Mouse (Mus musculus) embryonic facial prominence, embryonic 10.5 days (tissue): Measurements from ENCODE around the gene Il9r. TPM values are rescaled to one million over a fixed set of nuclear protein-coding genes. Genes with fewer than 3 reads are reported as not detected.
A peak's percentile ranks its signal among the peaks of the same experiment; 100 is the strongest.

Experiments
- DNase-seq: peaks from one replicate; pipeline ENCODE4 v3.0.0-alpha.2; 2017; ENCODE audit warnings: low spot score
- H3K27ac ChIP-seq: fragments of 300-500 bp; sonication (generic); replicated peaks from 2 replicates; pipeline ENCODE4 v1.5.1; 2016; ENCODE audit warnings: mild to moderate bottlenecking
- H3K27me3 ChIP-seq: fragments of 300-500 bp; sonication (generic); replicated peaks from 2 replicates; pipeline ENCODE4 v1.6.1; 2016; ENCODE audit warnings: low read depth, mild to moderate bottlenecking; ENCODE audit not compliant: poor library complexity, severe bottlenecking
- H3K36me3 ChIP-seq: fragments of 300-500 bp; sonication (generic); replicated peaks from 2 replicates; pipeline ENCODE4 v1.6.1; 2016; ENCODE audit warnings: mild to moderate bottlenecking, moderate library complexity
- H3K4me1 ChIP-seq: fragments of 300-500 bp; sonication (generic); 2 replicates; pipeline ENCODE4 v1.6.1; 2016
- H3K4me3 ChIP-seq: fragments of 300-500 bp; sonication (generic); 2 replicates; pipeline ENCODE4 v1.5.1; 2016; ENCODE audit warnings: mild to moderate bottlenecking, moderate library complexity
- H3K9me3 ChIP-seq: fragments of 300-500 bp; sonication (generic); 2 replicates; pipeline ENCODE4 v1.6.1; 2016; ENCODE audit warnings: mild to moderate bottlenecking
- WGBS: fragments of 180-500 bp; shearing (Covaris S2); methylation state at CpG from one replicate; pipeline ENCODE4 v1.1.7; 2016; 5-methylcytosine and 5-hydroxymethylcytosine counted together
- polyA plus RNA-seq: library from polyadenylated mRNA; unstranded; fragments of >200 nt; fragmentation: Nextera tagmentation; extraction: Ambion mirVana; gene quantifications from 2 replicates; pipeline ENCODE4 v1.2.1, GENCODE M21; 2016

Gene Il9r
- polyA plus RNA-seq, 1 experiment from 2014 or later: not detected

DNA sequence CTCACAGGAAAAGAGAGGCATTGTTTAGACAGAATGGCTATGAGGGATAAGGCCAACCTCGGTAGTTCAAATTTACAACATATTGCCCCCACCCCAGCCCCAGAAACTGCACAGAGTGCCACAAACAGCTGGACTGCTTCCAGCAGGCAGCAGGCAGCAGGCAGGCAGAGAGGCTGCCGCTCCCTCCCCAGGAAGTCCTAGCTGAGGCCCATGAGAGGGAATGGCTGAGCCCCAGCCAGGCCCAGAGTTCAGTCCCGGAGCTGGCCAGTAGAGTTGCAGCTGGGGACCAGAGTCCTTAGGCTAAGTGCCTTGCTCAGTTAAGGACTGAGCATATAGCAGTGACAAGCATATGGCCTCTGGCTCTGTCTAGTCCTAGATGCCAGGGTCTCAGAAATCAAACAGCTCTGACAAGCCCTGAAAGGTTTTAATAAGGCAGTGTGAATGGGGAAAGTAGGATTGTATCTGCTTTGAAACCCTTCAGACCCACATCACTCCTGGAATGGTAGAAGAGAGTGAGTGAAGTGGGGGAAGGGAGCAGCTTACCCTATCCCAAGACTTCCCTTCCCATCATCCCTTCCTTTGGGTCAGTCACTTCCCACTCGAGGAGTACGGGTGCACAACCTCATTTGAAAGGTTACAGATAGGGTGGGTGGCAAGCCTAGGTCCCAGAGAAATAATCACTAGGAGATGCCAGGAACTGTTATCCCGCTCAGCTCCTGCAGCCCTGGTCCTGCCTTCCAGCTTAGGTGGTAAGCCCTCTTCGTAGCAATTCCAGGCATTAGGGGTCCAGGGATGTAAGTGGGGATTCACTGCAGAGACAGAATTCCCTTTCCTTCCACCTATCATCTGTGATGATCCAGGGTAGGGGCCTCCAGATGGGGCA is 25.4 kb upstream of the Il9r start:
- DNase-seq: peak; percentile 40
- Histone ChIP-seq H3K36me3 (peaks cover 25% of the 10 kb centered on the region), H3K27me3 (peaks cover 17% of the 10 kb centered on the region; the same call in 1 of the 2 replicates), H3K4me1 (peaks cover 69% of the 10 kb centered on the region), H3K4me3 (peak overlapping the region; percentile 69), H3K27ac (peak overlapping the region; percentile 90), H3K9me3 (no peaks in the 10 kb centered on the region)
- WGBS: 49% methylated on average over 7 of the region's 7 CpGs

GRCm38 (mm10) chr11:32224468-32225139 is 24.5 kb upstream of the Il9r start:
- DNase-seq: peak; percentile 71
- Histone ChIP-seq H3K9me3 (no peaks in the 10 kb centered on the region), H3K27me3 (peaks cover 17% of the 10 kb centered on the region; the same call in 1 of the 2 replicates), H3K27ac (peak overlapping the region; percentile 90), H3K4me3 (peak overlapping the region; percentile 14; the same call in 1 of the 2 replicates), H3K36me3 (peaks cover 17% of the 10 kb centered on the region), H3K4me1 (peaks cover 78% of the 10 kb centered on the region)
- 26% methylated on average over 4 of the region's 4 CpGs for WGBS

DNA sequence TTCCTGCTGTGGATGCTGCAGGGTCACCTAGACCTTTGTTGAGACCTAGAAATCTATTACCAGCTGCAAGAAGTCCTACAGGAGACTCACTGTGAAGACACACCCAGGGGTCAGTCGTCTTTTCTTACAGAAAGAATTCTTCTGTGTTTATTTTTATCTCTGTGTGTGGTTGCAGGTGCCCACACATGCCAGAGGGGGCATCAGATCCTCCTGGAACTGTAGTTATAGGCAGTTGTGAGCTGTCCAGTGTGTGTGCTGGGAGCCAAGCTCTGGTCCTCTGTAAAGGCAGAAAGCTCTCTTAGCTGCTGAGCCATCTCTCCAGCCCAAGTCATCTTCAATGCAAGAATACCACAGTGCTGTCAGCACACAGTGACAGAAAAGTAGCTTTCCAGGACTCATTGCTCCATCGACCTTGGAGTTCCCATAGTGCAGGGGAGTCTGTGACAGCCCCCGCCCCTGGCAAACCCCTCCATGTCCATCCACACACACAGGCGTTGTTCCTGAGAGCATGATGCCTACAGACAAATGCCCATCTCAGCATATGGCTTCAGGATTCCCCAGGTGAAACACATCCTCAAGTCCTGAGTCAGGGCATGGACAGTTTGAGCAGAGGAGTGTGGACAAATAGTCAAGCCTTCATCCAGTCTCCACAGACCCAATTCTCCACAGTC is 23.4 kb upstream of the Il9r start:
- peaks cover 90% of the 10 kb centered on the region for H3K4me1 ChIP-seq
- no peaks in the 10 kb centered on the region for H3K9me3 ChIP-seq
- H3K27me3 ChIP-seq: peaks cover 17% of the 10 kb centered on the region; the same call in 1 of the 2 replicates
- H3K36me3 ChIP-seq: peaks cover 10% of the 10 kb centered on the region
- no peak overlapping the region for H3K27ac ChIP-seq
- H3K4me3 ChIP-seq: peak overlapping the region; percentile 91; the same call in 1 of the 2 replicates
- WGBS: 72% methylated on average over 4 of the region's 4 CpGs
- no peak for DNase-seq

DNA sequence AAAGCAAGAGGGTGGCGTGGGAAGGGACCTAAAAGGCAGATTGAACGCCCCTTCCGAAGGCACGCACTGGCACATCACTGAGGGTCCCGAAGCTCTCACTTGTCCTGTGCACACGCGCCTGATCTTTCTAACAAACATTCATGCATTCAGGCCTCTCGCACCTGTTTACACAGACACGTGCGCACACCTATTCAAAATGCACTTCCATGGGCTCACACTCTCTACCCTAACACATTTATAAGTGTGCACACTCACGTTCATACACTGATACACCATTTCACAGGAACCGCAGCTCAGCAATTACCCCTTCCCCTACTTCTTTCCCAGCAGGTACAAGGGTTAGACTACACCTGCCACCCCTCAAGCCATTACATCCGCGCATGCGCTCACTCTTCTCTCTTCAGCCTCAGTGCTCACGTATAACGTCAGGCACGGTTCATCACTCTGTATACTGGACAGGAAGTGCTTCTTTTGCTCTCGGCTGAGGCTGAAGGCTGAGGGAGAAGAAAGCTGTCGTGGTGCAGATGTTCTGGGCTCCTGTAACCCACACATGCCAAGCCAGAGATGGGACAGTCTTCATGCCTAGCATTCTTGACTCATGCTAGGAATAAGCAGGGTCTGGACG is 22.6 kb upstream of the Il9r start:
- Histone ChIP-seq H3K36me3 (peaks cover 5% of the 10 kb centered on the region; the same call in 1 of the 2 replicates), H3K4me3 (peak overlapping the region; percentile 91), H3K27ac (peak overlapping the region; percentile 91), H3K27me3 (peaks cover 17% of the 10 kb centered on the region; the same call in 1 of the 2 replicates), H3K9me3 (no peaks in the 10 kb centered on the region), H3K4me1 (peaks cover 96% of the 10 kb centered on the region)
- DNase-seq: peak; percentile 38
- 10% methylated on average over 21 of the region's 21 CpGs for WGBS

- H3K4me1 ChIP-seq: peaks cover 89% of the 10 kb centered on the region
These were observed 21.9 kb upstream of the Il9r start, which contains the start of gene Rhbdf1 for GRCm38 (mm10) chr11:32221951-32222409. Rhbdf1 (minus strand) TSS chr11:32222300.

GRCm38 (mm10) chr11:32221225-32221950 is 21.3 kb upstream of the Il9r start:
- peak; percentile 83 for DNase-seq
- peaks cover 84% of the 10 kb centered on the region for H3K4me1 ChIP-seq

More at GRCm38 (mm10) chr11:32221951-32222409, 21.9 kb upstream of the Il9r start, which contains the start of gene Rhbdf1:
- H3K27ac ChIP-seq: peak within 1 kb of the TSS; percentile 91
- H3K9me3 ChIP-seq: no peaks in the 10 kb centered on the region
- peak; percentile 79 for DNase-seq
- H3K4me3 ChIP-seq: peak within 1 kb of the TSS; percentile 91
- under 1% methylated on average over 72 of the region's 72 CpGs for WGBS
- H3K36me3 ChIP-seq: peaks cover 5% of the 10 kb centered on the region; the same call in 1 of the 2 replicates
- peaks cover 17% of the 10 kb centered on the region; the same call in 1 of the 2 replicates for H3K27me3 ChIP-seq

GRCm38 (mm10) chr11:32220607-32221224 is 20.6 kb upstream of the Il9r start:
- peaks cover 17% of the 10 kb centered on the region; the same call in 1 of the 2 replicates for H3K27me3 ChIP-seq
- WGBS: 31% methylated on average over 10 of the region's 10 CpGs
- no peaks in the 10 kb centered on the region for H3K9me3 ChIP-seq
- H3K27ac ChIP-seq: peak overlapping the region; percentile 91
- H3K4me3 ChIP-seq: peak overlapping the region; percentile 91
- peaks cover 10% of the 10 kb centered on the region for H3K36me3 ChIP-seq
- H3K4me1 ChIP-seq: peaks cover 78% of the 10 kb centered on the region
- DNase-seq: no peak

More at GRCm38 (mm10) chr11:32221225-32221950, 21.3 kb upstream of the Il9r start:
- H3K27ac ChIP-seq: peak overlapping the region; percentile 91
- under 1% methylated on average over 46 of the region's 46 CpGs for WGBS
- H3K4me3 ChIP-seq: peak overlapping the region; percentile 91
- peaks cover 5% of the 10 kb centered on the region; the same call in 1 of the 2 replicates for H3K36me3 ChIP-seq
- peaks cover 17% of the 10 kb centered on the region; the same call in 1 of the 2 replicates for H3K27me3 ChIP-seq
- H3K9me3 ChIP-seq: no peaks in the 10 kb centered on the region

DNA sequence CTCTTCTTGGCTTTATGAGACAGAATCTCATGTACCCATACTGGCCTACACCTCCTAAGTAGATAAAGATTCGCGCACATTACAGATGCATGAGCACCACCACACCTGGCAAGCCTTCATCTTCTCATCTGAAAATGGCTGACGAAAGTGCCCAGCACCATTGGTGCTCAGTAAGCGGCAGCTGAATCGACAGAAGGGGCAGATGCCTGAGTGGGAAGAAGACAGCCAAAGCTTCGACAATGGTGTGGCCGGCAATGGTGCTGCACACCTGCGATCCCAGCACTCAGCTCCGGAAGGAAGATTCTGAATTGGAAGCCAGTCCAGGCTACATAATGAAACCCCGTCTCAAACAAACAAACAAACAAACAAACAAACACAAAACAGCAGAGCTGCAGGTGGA is 19.2 kb upstream of the Il9r start:
- Histone ChIP-seq H3K4me1 (peaks cover 63% of the 10 kb centered on the region), H3K36me3 (peaks cover 24% of the 10 kb centered on the region), H3K9me3 (no peaks in the 10 kb centered on the region), H3K27ac (no peak overlapping the region), H3K4me3 (no peak overlapping the region), H3K27me3 (peaks cover 17% of the 10 kb centered on the region; the same call in 1 of the 2 replicates)
- WGBS: 90% methylated on average over 10 of the region's 10 CpGs
- no peak for DNase-seq

DNA sequence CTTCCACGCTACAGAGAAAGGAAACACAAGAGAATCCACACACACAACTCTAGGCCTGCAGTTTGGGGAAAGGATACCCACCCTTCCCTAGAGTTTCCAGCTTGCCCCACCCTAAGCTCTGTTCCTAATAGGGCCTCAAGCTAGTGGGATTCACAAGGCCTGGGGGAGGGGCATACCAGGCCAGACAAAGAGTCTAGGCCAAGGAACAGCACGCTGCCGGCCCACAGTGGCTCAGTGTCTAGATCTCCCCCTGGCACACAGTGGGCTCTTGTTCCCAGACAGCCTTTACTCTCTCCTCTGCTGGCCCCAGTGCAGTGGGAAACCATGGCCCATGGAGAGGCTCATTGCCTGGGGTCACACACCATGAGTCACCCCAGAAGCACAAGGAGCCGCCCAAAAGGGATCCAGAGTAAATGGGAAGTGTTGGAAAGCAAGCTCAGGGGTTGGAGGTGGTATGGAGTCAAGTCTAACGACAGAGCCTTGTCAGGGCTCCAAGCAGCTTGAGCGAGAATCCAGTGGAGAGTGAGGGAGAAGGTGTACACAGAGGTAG is 18.5 kb upstream of the Il9r start:
- Histone ChIP-seq H3K27me3 (peaks cover 13% of the 10 kb centered on the region; the same call in 1 of the 2 replicates), H3K9me3 (no peaks in the 10 kb centered on the region), H3K4me1 (peaks cover 56% of the 10 kb centered on the region), H3K4me3 (0 out of 2 replicates have a peak overlapping the region, but pooled peaks have one; percentile 5), H3K36me3 (peaks cover 31% of the 10 kb centered on the region), H3K27ac (peak overlapping the region; percentile 75)
- 41% methylated on average over 6 of the region's 6 CpGs for WGBS
- DNase-seq: no peak

GRCm38 (mm10) chr11:32216851-32217250 is 16.8 kb upstream of the Il9r start:
- H3K27ac ChIP-seq: no peak overlapping the region
- H3K4me1 ChIP-seq: peaks cover 42% of the 10 kb centered on the region
- no peaks in the 10 kb centered on the region for H3K27me3 ChIP-seq
- DNase-seq: peak; percentile 79
- peaks cover 48% of the 10 kb centered on the region for H3K36me3 ChIP-seq
- no peak overlapping the region for H3K4me3 ChIP-seq
- 22% methylated on average over 8 of the region's 8 CpGs for WGBS
- H3K9me3 ChIP-seq: no peaks in the 10 kb centered on the region
